Mouse (Mus musculus) MEL-GATA-1-ER (cell line): ENCODE results near the gene Tal1.

ENCODE experiments used
- DNase-seq: peaks from one replicate; pipeline ENCODE4 v3.0.0-alpha.2; 2012; ENCODE audit warnings: low read depth; ENCODE audit errors: extremely low read depth

Tal1 gene

GRCm38 (mm10) chr4:115056371-115056920 lies at the start of gene Tal1:
Gene Tal1, plus strand, starts transcription at chr4:115056426.
- DNase-seq = peak; percentile 57

- DNase-seq = no peak
These were observed 42.0 kb upstream of the Tal1 start for GRCm38 (mm10) chr4:115014276-115014675.

DNA sequence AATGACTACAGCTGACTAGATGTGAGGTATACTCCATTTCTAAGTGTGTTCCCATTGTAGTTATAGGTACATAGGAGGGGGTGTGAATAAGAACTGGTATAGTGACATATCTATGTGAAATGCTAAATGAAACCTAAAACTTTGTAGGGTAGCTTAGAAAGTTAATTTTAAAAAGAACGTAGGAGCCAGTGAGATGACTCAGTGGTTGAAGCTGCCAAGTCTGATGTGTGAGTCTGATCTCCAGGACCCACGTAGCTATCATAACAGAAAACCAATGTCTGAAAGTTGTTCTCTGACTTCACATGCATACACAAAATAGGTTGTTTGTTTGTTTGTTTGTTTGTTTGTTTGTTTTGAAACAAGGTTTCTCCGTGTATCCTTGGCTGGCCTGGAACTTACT lies 36.2 kb upstream of the Tal1 start:
- DNase-seq = no peak

DNA sequence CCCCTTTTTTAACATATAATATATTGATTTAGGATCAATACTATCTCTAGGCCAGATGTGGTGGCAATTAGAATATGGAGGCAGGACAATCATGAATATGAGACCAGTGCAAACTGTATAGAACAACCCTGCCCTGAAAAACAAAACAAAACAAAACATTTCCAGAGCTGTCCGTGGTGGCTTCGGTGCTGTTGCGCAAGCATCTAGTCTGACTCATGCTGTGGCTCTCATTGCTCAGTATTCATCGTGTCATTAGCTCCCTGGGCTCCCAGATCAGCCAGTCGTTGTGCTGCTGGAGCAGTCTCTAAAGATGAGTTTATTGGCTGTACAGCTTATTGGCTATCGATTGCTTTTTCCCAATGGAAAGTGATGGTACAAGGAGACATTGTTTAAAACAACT lies 21.2 kb upstream of the Tal1 start:
- no peak for DNase-seq

GRCm38 (mm10) chr4:115038242-115038641 lies 18.0 kb upstream of the Tal1 start:
- peak; percentile 39 for DNase-seq

DNA sequence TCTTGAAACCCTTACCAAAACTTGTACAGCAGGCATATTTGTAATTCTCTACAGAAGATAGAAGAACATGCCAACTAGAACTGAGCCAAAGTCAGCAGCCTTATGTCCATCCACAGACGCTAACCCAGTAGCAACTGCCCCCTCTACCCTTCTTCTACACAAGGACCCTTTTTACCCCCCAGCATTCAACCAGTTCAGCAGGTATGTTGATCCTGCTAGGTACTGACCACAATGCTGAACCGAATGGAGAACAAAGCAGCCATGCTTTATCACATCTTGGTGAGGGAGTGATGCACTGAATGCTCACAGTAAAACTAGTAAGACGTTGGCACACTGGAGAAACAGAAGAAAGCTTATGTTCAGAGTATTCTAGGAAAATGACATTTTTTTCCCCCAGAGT lies 10.6 kb upstream of the Tal1 start:
- no peak for DNase-seq

DNA sequence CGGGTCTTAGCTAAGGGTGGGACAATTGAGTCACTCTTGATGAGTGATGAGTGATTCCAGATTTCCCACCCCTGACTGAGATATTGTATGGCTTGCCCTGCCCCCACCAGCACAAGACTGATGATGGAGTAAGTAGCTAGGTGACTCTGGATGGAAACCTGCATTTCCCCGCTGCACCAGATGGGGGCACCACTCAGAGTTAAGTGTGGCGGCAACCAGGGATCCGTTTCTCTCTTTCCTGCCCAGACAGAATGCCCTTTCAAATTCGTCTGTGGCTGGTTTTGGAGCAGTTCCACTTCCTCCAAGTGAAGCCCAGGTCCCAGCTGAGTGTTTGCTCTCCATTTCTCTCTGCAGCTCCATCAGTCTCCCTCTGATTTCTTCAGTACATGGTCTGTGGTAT lies 8.5 kb upstream of the Tal1 start:
- peak; percentile 78 for DNase-seq

DNA sequence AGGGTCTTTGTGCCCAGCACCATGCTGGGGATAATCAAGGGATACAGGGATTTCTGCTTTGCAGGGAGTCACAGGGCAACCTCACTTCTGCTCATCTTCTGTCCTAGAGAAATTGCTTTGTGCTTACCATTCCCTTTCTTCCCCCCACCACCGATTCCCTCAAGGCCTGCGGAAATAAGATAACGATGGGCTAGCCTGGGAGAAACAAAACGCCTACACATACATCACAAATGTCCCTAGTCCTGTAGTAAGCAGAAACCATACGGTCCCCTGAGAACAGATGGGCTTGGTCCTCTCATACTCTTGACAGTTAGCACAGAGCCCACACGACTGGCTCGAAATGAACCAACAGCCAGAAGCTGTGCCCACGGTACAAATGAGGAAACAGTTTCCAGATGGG lies 8.0 kb upstream of the Tal1 start:
- peak; percentile 81 for DNase-seq

DNA sequence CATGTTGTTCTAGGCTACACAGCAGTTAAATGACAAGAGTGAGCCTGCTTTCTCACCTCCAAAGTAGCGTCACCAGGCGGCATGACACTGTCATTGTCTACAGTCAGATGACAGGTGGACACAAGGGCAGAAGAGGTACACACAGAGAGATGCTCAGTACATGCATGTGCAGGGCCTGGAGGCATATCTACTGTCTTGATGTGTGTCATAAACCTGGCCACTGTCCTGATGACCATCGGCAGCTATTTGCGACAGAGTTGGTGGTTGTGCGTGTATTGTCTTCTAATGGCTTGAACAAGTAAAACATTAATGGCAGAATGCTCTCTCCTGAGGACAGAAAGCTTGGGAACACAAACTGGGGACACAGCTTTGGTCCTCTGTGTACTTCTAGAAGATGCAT lies 5.0 kb upstream of the Tal1 start:
- DNase-seq = no peak

DNA sequence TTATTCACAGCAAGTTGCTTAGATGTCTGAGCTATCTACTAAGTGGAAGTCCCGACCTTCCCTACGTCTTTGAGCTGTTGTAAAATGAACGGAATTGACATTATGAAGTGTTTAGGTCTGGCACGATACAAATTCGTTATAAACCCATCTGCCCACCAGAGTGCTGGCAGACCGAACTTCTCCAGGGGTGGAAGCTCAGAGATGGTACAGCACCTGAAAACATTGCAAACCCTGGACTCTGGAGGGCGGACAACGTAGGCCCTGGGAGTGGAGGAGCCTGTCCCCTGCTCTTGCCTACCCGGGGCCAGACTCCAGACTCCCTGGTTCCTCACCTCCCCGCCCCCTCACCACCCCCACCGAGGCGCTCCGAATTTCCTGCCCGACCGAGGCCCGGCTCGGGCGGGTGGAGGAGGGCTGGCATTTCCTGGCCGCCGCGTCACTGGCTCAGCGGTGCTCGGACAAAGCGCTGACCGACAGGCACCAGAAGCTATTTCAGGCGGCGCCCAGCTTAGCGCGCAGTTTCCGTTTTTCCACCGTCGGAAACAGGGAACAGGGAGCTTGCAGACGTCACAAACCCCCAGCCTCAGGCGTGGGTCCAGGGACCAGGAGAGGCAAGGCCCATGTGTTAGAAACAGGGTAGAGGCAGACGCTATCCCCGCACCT lies 3.8 kb upstream of the Tal1 start:
- DNase-seq = no peak

GRCm38 (mm10) chr4:115055044-115055443 lies 1.2 kb upstream of the Tal1 start:
- DNase-seq = no peak

DNA sequence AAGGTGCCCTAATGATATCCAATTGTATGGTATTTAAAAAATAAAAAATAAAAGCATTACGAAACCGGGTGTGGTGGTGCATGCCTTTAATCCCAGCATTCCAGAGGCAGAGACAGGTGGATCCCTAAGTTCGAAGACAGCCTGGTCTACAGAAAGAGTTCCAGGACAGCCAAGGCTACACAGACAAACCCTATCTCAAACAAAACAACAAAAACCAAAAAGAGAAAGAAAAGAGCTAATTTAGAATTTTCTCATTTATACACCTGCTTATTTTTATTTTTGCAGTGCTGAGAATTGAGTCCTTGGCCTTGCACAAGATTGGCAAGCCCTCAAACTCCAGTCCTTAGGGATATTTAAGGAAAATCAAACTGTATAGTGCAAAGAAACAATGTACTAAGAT lies 535 bp upstream of the Tal1 start:
- no peak for DNase-seq

- DNase-seq = peak; percentile 58
These were observed 871 bp downstream of the Tal1 start for GRCm38 (mm10) chr4:115056921-115057673.

DNA sequence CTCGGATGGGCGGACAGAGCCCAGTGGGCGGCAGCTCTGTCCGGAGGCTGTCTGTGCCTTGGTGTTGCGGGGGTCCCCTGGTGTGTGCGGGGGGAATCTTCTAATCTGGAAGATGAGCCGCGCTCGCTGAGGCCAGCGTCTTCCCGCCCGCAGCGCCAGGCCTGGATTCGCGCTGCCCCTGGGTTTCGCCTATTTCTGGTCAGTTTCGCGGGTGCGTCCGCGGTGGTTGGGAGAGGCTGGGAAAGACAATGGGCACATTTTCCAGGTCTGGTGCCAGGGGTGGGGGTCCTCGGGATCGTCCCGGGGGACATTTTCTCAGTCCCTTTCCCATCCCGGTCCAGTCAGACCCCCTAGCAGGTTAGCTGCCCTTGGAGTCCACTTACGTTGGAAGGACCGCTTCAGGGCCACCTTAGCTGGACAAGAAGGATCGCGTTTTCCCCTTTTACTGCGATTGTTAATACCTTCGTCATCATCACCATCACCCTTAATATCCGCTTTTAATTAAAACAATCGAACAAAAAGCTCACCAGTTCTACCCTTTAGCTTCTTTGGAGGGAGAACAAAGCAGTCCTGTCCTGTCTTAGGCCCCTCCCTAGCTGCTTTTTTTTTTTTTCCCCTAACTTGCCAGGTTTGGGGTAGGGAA lies 1.6 kb downstream of the Tal1 start:
- DNase-seq = no peak

GRCm38 (mm10) chr4:115058317-115058761 lies 2.1 kb downstream of the Tal1 start:
- DNase-seq = no peak

GRCm38 (mm10) chr4:115058871-115059590 lies 2.8 kb downstream of the Tal1 start:
- no peak for DNase-seq

DNA sequence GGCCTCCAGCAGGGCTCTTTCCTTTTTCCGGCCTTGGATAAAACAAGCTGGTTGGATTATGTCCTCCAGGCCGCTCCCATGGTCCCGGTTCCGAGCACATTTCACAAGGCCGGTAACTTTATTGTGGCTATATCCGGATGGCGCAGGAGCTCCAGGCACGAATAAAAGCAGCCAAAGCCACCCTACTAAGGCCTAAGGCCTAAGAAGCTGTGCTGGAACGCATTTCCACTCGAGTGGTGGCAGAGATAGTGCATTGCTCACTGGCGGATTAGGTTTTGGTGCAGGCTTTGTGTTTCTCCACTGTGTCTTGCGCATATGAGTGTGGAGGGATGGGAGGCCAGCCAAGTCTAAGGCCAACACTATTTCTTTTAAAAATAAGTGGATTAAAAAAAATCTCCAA lies 3.6 kb downstream of the Tal1 start:
- DNase-seq = no peak

- no peak for DNase-seq
These were observed 4.5 kb downstream of the Tal1 start for GRCm38 (mm10) chr4:115060753-115061152.

DNA sequence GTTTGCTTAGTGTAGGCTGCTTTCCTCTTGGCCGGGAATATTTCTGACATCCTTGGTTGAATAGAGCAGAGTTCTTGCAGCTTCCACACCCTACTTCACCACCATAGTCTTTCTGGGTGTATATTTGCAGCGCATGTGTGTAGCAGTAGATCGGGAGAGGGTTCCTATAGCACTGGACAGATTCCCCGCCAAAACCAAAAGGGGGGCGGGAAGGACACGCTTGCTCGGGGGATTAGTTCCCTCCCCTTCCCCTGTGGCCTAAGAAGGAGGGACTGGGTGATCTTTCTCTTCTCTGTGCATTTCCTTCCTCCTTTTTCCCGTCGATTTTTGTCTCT lies 6.3 kb downstream of the Tal1 start:
- peak; percentile 65 for DNase-seq

DNA sequence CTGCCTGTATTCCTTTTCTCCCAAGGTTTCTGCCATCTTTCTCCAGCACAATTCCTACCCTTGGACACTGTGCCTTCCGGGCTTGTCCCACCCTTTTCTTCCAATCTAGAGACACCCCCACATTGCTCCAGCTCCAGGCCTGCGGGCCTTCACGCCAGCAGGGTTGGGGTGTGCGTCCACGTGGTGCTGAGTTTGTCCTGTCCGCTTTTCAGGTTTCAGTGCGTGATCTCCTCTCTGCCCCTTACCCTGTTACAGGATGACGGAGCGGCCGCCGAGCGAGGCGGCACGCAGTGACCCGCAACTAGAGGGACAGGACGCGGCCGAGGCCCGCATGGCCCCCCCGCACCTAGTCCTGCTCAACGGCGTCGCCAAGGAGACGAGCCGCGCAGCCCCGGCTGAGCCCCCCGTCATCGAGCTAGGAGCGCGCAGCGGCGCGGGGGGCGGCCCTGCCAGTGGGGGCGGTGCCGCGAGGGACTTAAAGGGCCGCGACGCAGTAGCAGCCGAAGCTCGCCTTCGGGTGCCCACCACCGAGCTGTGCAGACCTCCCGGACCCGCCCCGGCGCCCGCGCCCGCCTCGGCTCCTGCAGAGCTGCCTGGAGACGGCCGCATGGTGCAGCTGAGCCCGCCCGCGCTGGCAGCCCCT lies 6.8 kb downstream of the Tal1 start:
- no peak for DNase-seq
